In genomic region chr2:78520258-78521023, GRCm38 (mm10) we compare ENCODE assay signal across 16 mouse cellular contexts.
"Had no signal": no experiment of that assay in that cellular context is flagged by ENCODE, and none has a peak within 500 bp of the region (broad histone marks: within the 10 kb centered on the region; RNA-seq: fewer than 3 reads in every experiment).

No protein-coding gene starts in this region.

- H3K4me1 ChIP-seq: midbrain, embryonic 10.5 days; midbrain, embryonic 12.5 days; midbrain, embryonic 15.5 days; neural tube, embryonic 13.5 days; neural tube, embryonic 15.5 days; stomach, embryonic 15.5 days had no signal

- ATAC-seq: midbrain, embryonic 15.5 days had no signal

- H3K27me3 ChIP-seq: midbrain, embryonic 12.5 days; midbrain, embryonic 15.5 days; neural tube, embryonic 13.5 days; neural tube, embryonic 15.5 days; stomach, embryonic 15.5 days had no signal

- H3K4me2 ChIP-seq: lung, embryonic 14.5 days; midbrain, embryonic 12.5 days; midbrain, embryonic 15.5 days; neural tube, embryonic 13.5 days; neural tube, embryonic 15.5 days; stomach, embryonic 15.5 days had no signal

- H3K4me3 ChIP-seq: midbrain, embryonic 10.5 days; midbrain, embryonic 12.5 days; midbrain, embryonic 15.5 days; myocyte; neural tube, embryonic 13.5 days; neural tube, embryonic 15.5 days; stomach, embryonic 15.5 days had no signal

- H3K36me3 ChIP-seq: midbrain, embryonic 10.5 days; midbrain, embryonic 12.5 days; midbrain, embryonic 15.5 days; neural tube, embryonic 13.5 days; neural tube, embryonic 15.5 days; stomach, embryonic 15.5 days had no signal

- H3K27ac ChIP-seq: midbrain, embryonic 10.5 days; midbrain, embryonic 12.5 days; midbrain, embryonic 15.5 days; neural tube, embryonic 13.5 days; neural tube, embryonic 15.5 days; stomach, embryonic 15.5 days; stomach, postnatal 0 days had no signal

- H3K9me3 ChIP-seq: midbrain, embryonic 10.5 days; midbrain, embryonic 12.5 days; midbrain, embryonic 15.5 days; neural tube, embryonic 13.5 days; neural tube, embryonic 15.5 days; stomach, embryonic 15.5 days had no signal

- DNase-seq: lung, adult 18-20 months; lung, embryonic 14.5 days; lung, postnatal 10 days; lung, postnatal 4 days; right cerebral cortex, postnatal 14 days; thymus, adult 2 months; thymus, postnatal 25 days; thymus, postnatal 4 days had no signal

- H3K9ac ChIP-seq: lung, embryonic 14.5 days; midbrain, embryonic 12.5 days; midbrain, embryonic 15.5 days; neural tube, embryonic 13.5 days; neural tube, embryonic 15.5 days; stomach, embryonic 15.5 days had no signal
